Mouse (Mus musculus): ENCODE measurements around the gene Gns.

- TF ChIP-seq CTCF (IDR thresholded peaks at IDR 0.05; ENCODE audit: insufficient read depth, low read depth, low read length) (no peak), POLR2A (IDR thresholded peaks at IDR 0.05; ENCODE audit: insufficient read depth, low read depth, low read length) (no peak)
These were observed 57.4 kb downstream of the Gns start for GRCm38 (mm10) chr10:121422294-121422693.
